Mouse (Mus musculus): Measurements from ENCODE around the gene Zfp93. TPM values are rescaled to one million over a fixed set of nuclear protein-coding genes. Genes with fewer than 3 reads are reported as not detected.

Gene Zfp93
- total RNA-seq, 2 experiments from 2014 or later, result 11.0 to 13.1 TPM

Other genes starting within 250 kb of the Zfp93 start
- gene Vmn1r183, start 217.2 kb upstream of the Zfp93 start, total RNA-seq (2021), result not detected
- gene Zfp180, start 188.5 kb upstream of the Zfp93 start, total RNA-seq (2021), result 10 to 100 TPM; 31.3 to 31.4 TPM
- gene Zfp112, start 158.1 kb upstream of the Zfp93 start, total RNA-seq (2021), result 1 to 10 TPM; 7.2 to 7.7 TPM
- gene Zfp235, start 136.3 kb upstream of the Zfp93 start, total RNA-seq (2021), result 10 to 100 TPM; 18.5 to 20.5 TPM
- gene Zfp114, start 95.4 kb upstream of the Zfp93 start, total RNA-seq (2021), result 1 to 10 TPM; 4.4 to 4.6 TPM
- 10 to 100 TPM; 11.8 to 12.1 TPM for gene Zfp111, start 59.0 kb upstream of the Zfp93 start, total RNA-seq (2021)
- 1 to 10 TPM; 4.8 to 5.3 TPM for gene Zfp109, start 32.9 kb upstream of the Zfp93 start, total RNA-seq (2021)
- gene Zfp108, start 15.6 kb upstream of the Zfp93 start, total RNA-seq (2021), result 1 to 10 TPM; 5.0 to 6.3 TPM
- 10 to 100 TPM; 25.1 to 26.7 TPM for gene Zfp61, start 30.8 kb downstream of the Zfp93 start, total RNA-seq (2021)
- 10 to 100 TPM; 13.0 to 15.1 TPM for gene Zfp94, start 46.2 kb downstream of the Zfp93 start, total RNA-seq (2021)
- not detected for gene Tescl, start 63.5 kb downstream of the Zfp93 start, total RNA-seq (2021)
- not detected for gene Lypd5, start 78.8 kb downstream of the Zfp93 start, total RNA-seq (2021)
- under 1 TPM; 0.33 to 0.46 TPM for gene Kcnn4, start 99.8 kb downstream of the Zfp93 start, total RNA-seq (2021)
- gene Smg9, start 129.2 kb downstream of the Zfp93 start, total RNA-seq (2021), result 10 to 100 TPM; 33.5 to 34.3 TPM
- gene Irgc1, start 181.9 kb downstream of the Zfp93 start, total RNA-seq (2021), result not detected
- gene Plaur, start 192.1 kb downstream of the Zfp93 start, total RNA-seq (2021), result 1 to 10 TPM; 1.3 to 2.3 TPM
- gene Cadm4, start 211.6 kb downstream of the Zfp93 start, total RNA-seq (2021), result 100 to 1,000 TPM; 269 to 279 TPM
- 10 to 100 TPM; 61.3 to 64.6 TPM for gene Zfp428, start 236.6 kb downstream of the Zfp93 start, total RNA-seq (2021)
- not detected for gene AC161166.1, start 242.0 kb downstream of the Zfp93 start, total RNA-seq (2021)

All from layer of hippocampus, postnatal 10 days (tissue).